Mouse (Mus musculus) kidney, embryonic 16.5 days (tissue): Measurements from ENCODE around the gene Hoxd3. TPM values are rescaled to one million over a fixed set of nuclear protein-coding genes. Genes with fewer than 3 reads are reported as not detected.

Experiments used
- ATAC-seq: fragments of 200-750 bp; cut with Nextera tagmentation; 2 replicates; pipeline ENCODE4 v1.8.0; 2017; ENCODE audit warnings: moderate TSS enrichment; ENCODE audit not compliant: low FRiP score, low TSS enrichment
- H3K27ac ChIP-seq: fragments of 300-500 bp; sonication (generic); 2 replicates; pipeline ENCODE4 v1.5.1; 2014; ENCODE audit warnings: low read length
- H3K27me3 ChIP-seq: fragments of 300-500 bp; sonication (generic); 2 replicates; pipeline ENCODE4 v1.6.1; 2014; ENCODE audit warnings: low read length, control low read depth, mixed read lengths; ENCODE audit not compliant: insufficient read depth
- H3K36me3 ChIP-seq: fragments of 300-500 bp; sonication (generic); 2 replicates; pipeline ENCODE4 v1.6.1; 2014; ENCODE audit warnings: low read length, control low read depth, mixed read lengths; ENCODE audit not compliant: insufficient read depth
- H3K4me1 ChIP-seq: fragments of 300-500 bp; sonication (generic); 2 replicates; pipeline ENCODE4 v1.6.1; 2014; ENCODE audit warnings: low read length, control low read depth, mixed read lengths; ENCODE audit not compliant: insufficient read depth
- H3K4me2 ChIP-seq: fragments of 300-500 bp; sonication (generic); replicated peaks from 2 replicates; pipeline ENCODE4 v1.6.1; 2014; ENCODE audit warnings: low read depth, low read length
- H3K4me3 ChIP-seq: fragments of 300-500 bp; sonication (generic); 2 replicates; pipeline ENCODE4 v1.5.1; 2014; ENCODE audit warnings: mild to moderate bottlenecking, low read length
- H3K9ac ChIP-seq: fragments of 300-500 bp; sonication (generic); replicated peaks from 2 replicates; pipeline ENCODE4 v1.6.1; 2014; ENCODE audit warnings: low read length
- H3K9me3 ChIP-seq: fragments of 300-500 bp; sonication (generic); 2 replicates; pipeline ENCODE4 v1.6.1; 2016; ENCODE audit warnings: low read length, control low read depth
- WGBS: fragments of 180-500 bp; shearing (Covaris S2); extraction: QIAGEN DNeasy Blood & Tissue Kit; methylation state at CpG from one replicate; pipeline ENCODE4 v1.1.7; 2014; 5-methylcytosine and 5-hydroxymethylcytosine counted together
- polyA plus RNA-seq: library from polyadenylated mRNA; unstranded; fragments of >200 nt; fragmentation: Nextera tagmentation; extraction: Ambion mirVana; gene quantifications from 2 replicates; pipeline ENCODE4 v1.2.1, GENCODE M21; 2015

Gene Hoxd3
- polyA plus RNA-seq, 1 experiment from 2014 or later = 15.4 TPM

GRCm38 (mm10) chr2:74732513-74733316 lies 21.0 kb downstream of the Hoxd3 start:
- H3K27me3 ChIP-seq = peaks cover 12% of the 10 kb centered on the region
- H3K27ac ChIP-seq = peak overlapping the region; percentile 62
- H3K4me3 ChIP-seq = peak overlapping the region; percentile 49
- H3K4me2 ChIP-seq = peak overlapping the region; percentile 76
- 1% methylated on average over 52 of the region's 52 CpGs for WGBS
- H3K36me3 ChIP-seq = peaks cover 2% of the 10 kb centered on the region; the same call in 1 of the 2 replicates
- no peak for ATAC-seq
- H3K9ac ChIP-seq = peak overlapping the region; percentile 67
- H3K9me3 ChIP-seq = no peaks in the 10 kb centered on the region
- H3K4me1 ChIP-seq = peaks cover 79% of the 10 kb centered on the region

- peak overlapping the region; percentile 76 for H3K4me2 ChIP-seq
Observed at GRCm38 (mm10) chr2:74733317-74733661, 21.6 kb downstream of the Hoxd3 start.

GRCm38 (mm10) chr2:74733765-74734164 lies 22.0 kb downstream of the Hoxd3 start:
- peaks cover 12% of the 10 kb centered on the region for H3K27me3 ChIP-seq

More at GRCm38 (mm10) chr2:74733317-74733661, 21.6 kb downstream of the Hoxd3 start:
- no peaks in the 10 kb centered on the region for H3K9me3 ChIP-seq
- H3K4me1 ChIP-seq = peaks cover 79% of the 10 kb centered on the region
- peak overlapping the region; percentile 62 for H3K27ac ChIP-seq
- ATAC-seq = no peak
- peak overlapping the region; percentile 49 for H3K4me3 ChIP-seq
- peak overlapping the region; percentile 67 for H3K9ac ChIP-seq
- WGBS = 3% methylated on average over 16 of the region's 16 CpGs
- peaks cover 12% of the 10 kb centered on the region for H3K27me3 ChIP-seq
- peaks cover 2% of the 10 kb centered on the region; the same call in 1 of the 2 replicates for H3K36me3 ChIP-seq

GRCm38 (mm10) chr2:74734451-74734850 lies 22.7 kb downstream of the Hoxd3 start:
- Histone ChIP-seq H3K9me3 (no peaks in the 10 kb centered on the region), H3K36me3 (peaks cover 2% of the 10 kb centered on the region; the same call in 1 of the 2 replicates), H3K9ac (peak overlapping the region; percentile 68), H3K4me3 (peak overlapping the region; percentile 44), H3K4me1 (peaks cover 80% of the 10 kb centered on the region), H3K4me2 (peak overlapping the region; percentile 78), H3K27ac (peak overlapping the region; percentile 80), H3K27me3 (peaks cover 12% of the 10 kb centered on the region)
- no peak for ATAC-seq
- WGBS = 9% methylated on average over 13 of the region's 13 CpGs

More at GRCm38 (mm10) chr2:74733765-74734164, 22.0 kb downstream of the Hoxd3 start:
- H3K4me1 ChIP-seq = peaks cover 79% of the 10 kb centered on the region
- no peaks in the 10 kb centered on the region for H3K9me3 ChIP-seq
- WGBS = 16% methylated on average over 6 of the region's 6 CpGs
- H3K4me3 ChIP-seq = peak overlapping the region; percentile 49
- peaks cover 2% of the 10 kb centered on the region; the same call in 1 of the 2 replicates for H3K36me3 ChIP-seq
- H3K9ac ChIP-seq = peak overlapping the region; percentile 67
- ATAC-seq = no peak
- peak overlapping the region; percentile 76 for H3K4me2 ChIP-seq
- H3K27ac ChIP-seq = peak overlapping the region; percentile 62

- H3K4me2 ChIP-seq = peak overlapping the region; percentile 78
- H3K4me1 ChIP-seq = peaks cover 88% of the 10 kb centered on the region
- H3K4me3 ChIP-seq = peak overlapping the region; percentile 44
- peaks cover 12% of the 10 kb centered on the region for H3K27me3 ChIP-seq
- WGBS = 33% methylated on average over 27 of the region's 27 CpGs
- H3K27ac ChIP-seq = peak overlapping the region; percentile 80
- peak overlapping the region; percentile 68 for H3K9ac ChIP-seq
- no peak for ATAC-seq
- peaks cover 2% of the 10 kb centered on the region; the same call in 1 of the 2 replicates for H3K36me3 ChIP-seq
- no peaks in the 10 kb centered on the region for H3K9me3 ChIP-seq
Observed at GRCm38 (mm10) chr2:74734996-74735811, 23.5 kb downstream of the Hoxd3 start.

- 15% methylated on average over 42 of the region's 42 CpGs for WGBS
- H3K4me1 ChIP-seq = peaks cover 95% of the 10 kb centered on the region
- H3K27ac ChIP-seq = peak overlapping the region; percentile 80
- peaks cover 12% of the 10 kb centered on the region for H3K27me3 ChIP-seq
- H3K9me3 ChIP-seq = no peaks in the 10 kb centered on the region
- H3K4me3 ChIP-seq = peak overlapping the region; percentile 44
- peak overlapping the region; percentile 68 for H3K9ac ChIP-seq
- peak overlapping the region; percentile 78 for H3K4me2 ChIP-seq
- peaks cover 2% of the 10 kb centered on the region; the same call in 1 of the 2 replicates for H3K36me3 ChIP-seq
- no peak for ATAC-seq
Observed at GRCm38 (mm10) chr2:74735851-74736687, 24.3 kb downstream of the Hoxd3 start.

- peak overlapping the region; percentile 68 for H3K9ac ChIP-seq
- H3K4me3 ChIP-seq = peak overlapping the region; percentile 44
- peaks cover 12% of the 10 kb centered on the region for H3K27me3 ChIP-seq
- 32% methylated on average over 15 of the region's 15 CpGs for WGBS
- H3K4me1 ChIP-seq = peaks cover 97% of the 10 kb centered on the region
- H3K9me3 ChIP-seq = no peaks in the 10 kb centered on the region
- no peak for ATAC-seq
- peak overlapping the region; percentile 81 for H3K27ac ChIP-seq
- H3K36me3 ChIP-seq = no peaks in the 10 kb centered on the region
- H3K4me2 ChIP-seq = peak overlapping the region; percentile 78
Observed at GRCm38 (mm10) chr2:74736688-74737577, 25.2 kb downstream of the Hoxd3 start.

GRCm38 (mm10) chr2:74737578-74738070 lies 25.9 kb downstream of the Hoxd3 start:
- H3K4me1 ChIP-seq = peaks cover 91% of the 10 kb centered on the region
- peak overlapping the region; percentile 61 for H3K9ac ChIP-seq
- peak overlapping the region; percentile 81 for H3K27ac ChIP-seq

More at GRCm38 (mm10) chr2:74737578-74738070, 25.9 kb downstream of the Hoxd3 start:
- no peak for ATAC-seq
- no peaks in the 10 kb centered on the region for H3K36me3 ChIP-seq
- H3K9me3 ChIP-seq = no peaks in the 10 kb centered on the region
- 33% methylated on average over 7 of the region's 7 CpGs for WGBS
- peak overlapping the region; percentile 78 for H3K4me2 ChIP-seq
- H3K4me3 ChIP-seq = peak overlapping the region; percentile 44
- peaks cover 12% of the 10 kb centered on the region for H3K27me3 ChIP-seq
